Mouse (Mus musculus) monocyte, adult 5-6 weeks (primary cell): ENCODE measurements around the gene Sobp. TPM values are rescaled to one million over a fixed set of nuclear protein-coding genes. Genes with fewer than 3 reads are reported as not detected.
A peak's percentile ranks its signal among the peaks of the same experiment; 100 is the strongest.

ENCODE experiments used
- ATAC-seq: fragments of 153-309, 156-312 bp; replicated peaks from 2 replicates; pipeline ENCODE4 v1.8.0; 2017; ENCODE audit warnings: mild to moderate bottlenecking; ENCODE audit not compliant: low TSS enrichment, insufficient number of reproducible peaks, severe bottlenecking, poor library complexity, low FRiP score
- total RNA-seq: library from RNA; stranded (forward); fragments of 200-1000, 200-491, 200-594 nt; gene quantifications from 3 replicates; pipeline ENCODE4 v1.2.3, GENCODE M21; 2017

Gene Sobp
- total RNA-seq, 1 experiment from 2014 or later = not detected

DNA sequence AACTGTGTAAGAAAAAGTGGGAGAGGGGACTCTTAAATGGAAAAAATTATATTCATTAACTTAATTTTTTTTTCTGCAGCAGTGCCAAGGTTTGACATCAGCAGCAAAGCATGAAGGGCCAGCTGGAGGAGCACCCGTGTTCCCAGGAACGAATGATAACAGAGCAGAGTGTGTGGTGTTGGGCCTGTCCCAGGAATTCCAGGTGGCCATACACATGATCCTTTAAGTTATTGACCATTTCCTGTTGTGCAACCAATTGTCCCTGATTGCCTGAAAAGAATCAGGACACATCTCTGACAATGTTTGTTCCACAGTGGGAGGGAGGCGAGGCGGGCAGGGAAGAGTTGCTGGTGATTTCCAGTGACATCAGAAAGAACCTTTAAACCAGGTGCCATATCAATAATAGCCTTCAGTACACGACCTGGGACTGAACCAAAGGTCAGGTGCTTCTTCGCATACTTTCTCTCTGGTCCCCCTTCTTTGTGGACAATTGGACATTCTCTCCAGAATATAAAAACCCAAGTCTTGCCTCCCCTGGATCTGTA, 126.5 kb downstream of the Sobp start:
- no peak for ATAC-seq

DNA sequence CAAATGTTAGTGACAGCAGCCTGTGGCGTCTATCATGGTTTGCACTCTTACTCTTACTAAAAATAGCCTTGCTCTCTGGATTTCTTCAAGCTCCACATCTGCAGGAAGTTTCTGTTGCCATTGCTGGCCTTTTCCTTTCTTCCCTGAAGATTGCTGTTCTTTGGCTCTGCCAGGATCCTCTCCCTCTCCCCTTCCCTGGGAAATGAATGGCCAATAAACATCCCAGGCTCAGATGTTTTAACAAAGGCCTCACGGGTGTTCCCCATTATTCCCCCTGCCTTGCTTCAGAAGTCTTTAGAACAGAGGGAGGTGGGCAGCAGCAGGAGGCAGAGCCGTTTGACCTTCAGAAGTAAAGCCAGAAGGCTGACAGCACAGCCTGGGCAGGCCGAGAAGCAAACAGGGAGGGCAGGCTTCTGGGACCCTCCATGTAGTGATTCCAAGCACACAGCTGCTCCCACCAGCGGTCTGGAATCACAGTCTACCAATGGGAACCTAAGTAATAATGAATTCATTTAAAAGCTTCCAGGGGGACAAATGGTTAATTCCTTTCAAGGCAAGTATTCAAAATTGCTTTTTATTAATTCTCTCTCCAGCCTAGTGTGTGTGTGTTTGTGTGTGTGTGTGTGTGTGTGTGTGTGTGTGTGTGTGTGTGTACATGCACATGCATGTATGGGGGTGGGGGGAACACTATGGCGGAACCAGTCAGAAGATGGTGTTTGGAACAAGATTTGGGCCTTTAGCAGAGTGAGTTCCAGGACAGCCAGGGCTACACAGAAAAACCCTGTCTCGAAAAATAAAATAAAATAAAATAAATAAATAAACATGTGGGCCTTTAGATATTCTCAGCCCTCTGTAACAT, 130.8 kb downstream of the Sobp start:
- ATAC-seq = no peak

GRCm38 (mm10) chr10:43042591-43043327, 131.6 kb downstream of the Sobp start:
- ATAC-seq = no peak

GRCm38 (mm10) chr10:43041794-43042193, 132.5 kb downstream of the Sobp start:
- ATAC-seq = no peak

DNA sequence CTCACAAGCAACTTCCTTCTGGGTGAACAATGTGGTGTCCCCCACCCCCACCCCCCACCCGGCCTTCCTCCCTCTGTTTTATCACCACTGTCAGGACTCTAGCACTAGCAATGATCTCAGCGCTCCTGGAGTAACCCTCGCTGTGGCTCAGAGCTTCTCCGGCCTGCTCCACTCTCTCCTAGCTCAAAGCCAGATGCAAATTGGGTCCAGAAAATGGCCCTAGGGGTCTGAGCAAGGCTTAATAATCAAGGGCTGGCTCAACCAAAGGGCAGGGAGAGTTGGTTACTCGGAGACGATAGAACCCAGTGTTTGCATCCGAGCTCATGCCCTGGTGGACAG, 136.9 kb downstream of the Sobp start:
- ATAC-seq = no peak

- ATAC-seq = no peak
Measured at GRCm38 (mm10) chr10:43036646-43037454, 137.5 kb downstream of the Sobp start.

GRCm38 (mm10) chr10:43035579-43035978, 138.8 kb downstream of the Sobp start:
- no peak for ATAC-seq

GRCm38 (mm10) chr10:43034811-43035210, 139.5 kb downstream of the Sobp start:
- ATAC-seq = peak; percentile 74

DNA sequence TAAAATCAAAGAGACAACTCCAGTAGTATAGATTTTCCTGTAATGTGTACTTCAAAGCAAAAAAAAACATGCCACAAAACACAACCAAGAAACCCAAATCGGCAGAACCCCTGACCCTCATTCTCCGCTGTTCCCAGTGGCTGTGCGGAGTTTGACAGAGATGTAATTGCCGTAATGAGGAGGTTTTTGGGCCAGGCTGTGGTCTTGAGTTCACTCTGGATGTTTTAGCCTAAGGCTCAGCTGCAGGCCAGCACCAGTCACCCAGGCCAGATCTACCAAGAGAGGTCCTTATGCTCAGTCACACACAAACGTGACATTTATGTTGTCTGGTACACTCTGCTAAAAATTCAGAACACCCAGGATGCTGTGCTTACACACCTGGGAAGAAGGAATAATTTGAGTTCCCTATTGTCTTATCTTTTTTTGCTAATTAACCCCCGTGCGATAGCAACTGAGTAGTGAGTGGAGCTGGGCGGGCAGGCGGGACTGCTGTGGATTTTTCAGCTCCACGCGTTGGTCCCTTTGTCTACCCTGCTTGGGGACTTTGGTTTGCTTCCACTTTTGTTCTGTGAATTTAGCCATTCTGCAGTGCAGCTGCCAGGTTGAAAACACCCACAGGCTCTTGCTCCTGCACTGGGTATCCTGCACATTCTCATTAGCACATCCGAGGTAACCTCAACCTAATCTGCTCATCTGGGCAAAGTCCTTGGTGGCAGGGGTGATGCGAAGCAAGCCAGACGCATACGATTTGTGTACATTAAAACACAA, 140.7 kb downstream of the Sobp start:
- ATAC-seq = no peak

DNA sequence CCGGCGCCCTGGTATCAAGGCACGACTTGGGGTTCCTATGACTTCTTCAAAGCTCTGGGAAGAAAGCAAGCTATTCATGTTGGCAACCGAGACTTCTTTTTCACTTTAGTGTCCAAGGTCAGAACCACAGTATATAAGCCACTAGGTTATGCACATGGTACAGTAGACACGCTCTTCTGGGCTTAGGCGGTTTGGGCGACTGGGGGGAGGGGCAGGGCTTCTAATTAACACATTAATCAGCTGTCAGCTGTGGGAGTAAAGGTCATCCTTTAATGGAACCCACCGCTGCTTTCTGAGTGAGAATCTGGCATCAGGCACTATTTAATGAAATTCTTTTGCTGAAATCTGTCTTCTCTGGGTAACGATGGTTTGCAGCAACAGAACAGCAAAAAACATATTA, 147.3 kb downstream of the Sobp start:
- no peak for ATAC-seq

- no peak for ATAC-seq
Measured at GRCm38 (mm10) chr10:43023454-43024194, 150.7 kb downstream of the Sobp start.

DNA sequence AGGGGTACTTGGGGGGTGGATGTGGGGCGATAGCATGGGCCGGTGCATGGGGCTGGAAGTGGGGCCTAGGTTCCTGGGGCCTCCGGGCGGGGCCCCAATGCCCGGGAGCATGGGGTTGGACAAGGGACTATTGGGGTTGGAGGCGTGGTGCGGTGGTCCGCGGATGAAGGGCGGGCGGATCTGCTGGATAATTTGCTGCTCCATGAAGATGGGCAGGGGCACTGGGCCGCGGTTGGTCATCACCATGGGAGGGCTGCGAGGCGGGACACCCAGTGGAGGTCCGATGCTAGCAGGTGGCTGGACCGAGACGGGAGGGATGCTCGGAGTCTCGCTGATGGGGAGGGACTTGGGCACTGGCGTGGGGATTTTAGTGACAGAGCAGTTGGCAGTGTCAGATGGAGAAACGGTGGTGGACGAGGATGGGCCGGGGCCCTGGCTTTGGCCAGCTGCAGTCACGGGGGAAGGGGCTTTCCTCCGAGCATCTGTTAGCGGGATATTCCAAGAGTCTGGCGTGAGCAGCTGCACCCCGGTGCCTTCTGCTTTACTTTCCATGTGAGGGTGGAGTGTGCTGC, 152.1 kb downstream of the Sobp start:
- ATAC-seq = no peak

DNA sequence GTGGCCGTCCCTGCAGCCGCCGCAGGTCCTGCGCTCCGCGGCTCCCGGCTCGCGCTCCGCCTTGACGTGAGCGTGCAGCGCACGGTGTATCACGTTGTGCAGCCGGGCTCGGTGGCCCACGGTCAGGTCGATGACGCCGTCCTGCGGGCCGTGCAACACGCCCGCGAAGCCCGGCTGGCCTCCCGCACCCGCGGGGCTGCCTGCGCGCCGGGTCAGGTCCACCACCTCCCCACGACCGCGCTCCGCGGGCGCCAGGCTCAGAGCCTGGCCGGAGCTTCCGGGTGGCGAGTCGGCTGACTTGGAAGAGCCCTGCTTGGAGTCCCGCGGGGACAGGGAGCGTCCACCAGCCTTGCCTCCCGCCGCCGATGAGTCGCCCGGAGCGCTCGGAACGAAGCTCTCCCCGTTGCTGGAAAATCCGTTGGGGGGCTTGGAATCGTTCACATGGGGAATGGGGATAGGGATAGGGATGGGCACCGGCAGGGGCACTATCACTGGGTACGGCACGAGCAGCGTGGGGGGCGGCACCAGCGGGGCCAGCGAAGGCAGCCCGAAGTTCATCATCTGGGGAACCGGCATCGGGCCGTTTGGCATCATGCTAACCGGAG, 152.7 kb downstream of the Sobp start:
- ATAC-seq = no peak

DNA sequence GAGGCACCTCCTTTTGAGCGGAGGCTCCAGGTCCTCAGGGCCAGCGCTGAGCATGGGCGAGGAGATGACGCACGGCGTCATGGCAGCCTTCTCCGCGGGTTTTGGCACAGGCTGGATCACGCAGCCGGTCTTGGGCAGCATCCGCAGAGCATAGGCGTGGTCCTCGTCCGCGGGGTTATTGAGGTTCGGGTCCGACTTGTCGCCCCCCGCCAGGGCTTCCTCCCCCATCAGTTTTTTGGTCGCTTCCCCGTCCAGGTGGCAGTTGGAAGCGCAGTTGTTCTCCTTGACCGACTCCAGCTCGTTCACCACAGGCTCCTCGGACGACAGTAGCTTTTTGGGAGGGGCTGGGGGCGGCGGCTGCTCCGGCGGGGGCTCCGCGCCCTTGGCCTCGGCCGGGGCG, 153.3 kb downstream of the Sobp start:
- no peak for ATAC-seq

DNA sequence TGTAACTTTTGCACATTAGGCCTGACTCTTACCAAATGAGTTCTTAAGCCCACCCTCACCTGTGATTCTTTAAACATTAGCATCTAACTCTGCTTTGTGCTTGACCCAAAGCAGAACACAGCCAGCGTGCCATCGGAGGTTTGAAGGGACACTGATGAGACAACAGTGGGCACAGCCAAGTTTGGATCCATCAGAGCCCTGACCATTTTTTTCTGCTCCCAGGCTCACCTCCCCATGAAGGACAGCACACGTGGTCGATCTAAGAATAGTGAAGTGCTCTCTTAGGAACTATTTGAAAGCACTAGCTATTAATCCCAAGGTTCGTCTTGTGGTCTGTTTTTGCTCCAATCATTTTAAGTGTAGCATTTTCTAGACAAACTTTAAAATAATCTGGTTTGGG, 159.5 kb downstream of the Sobp start:
- no peak for ATAC-seq

DNA sequence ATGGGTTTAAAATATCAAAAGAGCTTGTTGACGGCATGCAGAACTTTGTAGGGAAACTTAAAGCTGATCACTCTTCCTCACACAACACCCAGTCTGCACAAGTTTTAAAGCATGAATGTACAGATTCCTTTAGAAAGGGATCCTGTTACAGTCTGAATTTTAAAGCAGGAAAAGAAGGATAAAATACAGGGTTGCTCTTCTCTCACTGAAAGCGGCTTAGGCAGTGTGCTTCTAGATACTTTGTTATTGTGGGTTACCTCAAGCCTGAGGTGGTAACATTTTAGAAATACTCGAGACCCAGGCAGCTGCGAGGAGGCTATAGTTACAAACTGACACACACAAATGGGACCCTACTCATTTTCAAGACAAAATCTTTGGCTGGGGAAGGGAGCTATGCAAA, 160.0 kb downstream of the Sobp start:
- no peak for ATAC-seq

- no peak for ATAC-seq
Measured at GRCm38 (mm10) chr10:43008116-43008515, 166.2 kb downstream of the Sobp start.
